Mouse (Mus musculus) left cerebral cortex, adult 2 months (tissue): Measurements from ENCODE around the gene Cav3. TPM values are rescaled to one million over a fixed set of nuclear protein-coding genes. Genes with fewer than 3 reads are reported as not detected.

ENCODE experiments used
- DNase-seq, 2 experiments: peaks; one replicate each; pipeline ENCODE4 v3.0.0; 2021 to 2022; ENCODE audit warnings: low spot score in 2 of 2, mixed read lengths in 1 of 2; ENCODE audit errors: extremely low spot score in 1 of 2
- H3K27ac ChIP-seq: fragments of 200-600 bp; 2 replicates; pipeline ENCODE4 v1.8.1; 2022
- H3K4me3 ChIP-seq: fragments of 200-600 bp; 2 replicates; pipeline ENCODE4 v1.8.1; 2022
- CTCF ChIP-seq: fragments of 200-600 bp; IDR thresholded peaks from 2 replicates; pipeline ENCODE4 v1.8.1; 2022; ENCODE audit warnings: antibody characterized with exemption, mild to moderate bottlenecking, moderate library complexity
- intact Hi-C: fragments of 180-260 bp; cut with DNase I; formaldehyde crosslinking; loops from one replicate; pipeline ENCODE4 v1.15.1; 2025
- total RNA-seq, 2 experiments: library from RNA; stranded (reverse); gene quantifications; 2 replicates each; pipeline ENCODE4 v1.2.3; 2021

The Cav3 gene
- total RNA-seq, 2 experiments from 2014 or later = 0.30 TPM; not detected in 1

DNA sequence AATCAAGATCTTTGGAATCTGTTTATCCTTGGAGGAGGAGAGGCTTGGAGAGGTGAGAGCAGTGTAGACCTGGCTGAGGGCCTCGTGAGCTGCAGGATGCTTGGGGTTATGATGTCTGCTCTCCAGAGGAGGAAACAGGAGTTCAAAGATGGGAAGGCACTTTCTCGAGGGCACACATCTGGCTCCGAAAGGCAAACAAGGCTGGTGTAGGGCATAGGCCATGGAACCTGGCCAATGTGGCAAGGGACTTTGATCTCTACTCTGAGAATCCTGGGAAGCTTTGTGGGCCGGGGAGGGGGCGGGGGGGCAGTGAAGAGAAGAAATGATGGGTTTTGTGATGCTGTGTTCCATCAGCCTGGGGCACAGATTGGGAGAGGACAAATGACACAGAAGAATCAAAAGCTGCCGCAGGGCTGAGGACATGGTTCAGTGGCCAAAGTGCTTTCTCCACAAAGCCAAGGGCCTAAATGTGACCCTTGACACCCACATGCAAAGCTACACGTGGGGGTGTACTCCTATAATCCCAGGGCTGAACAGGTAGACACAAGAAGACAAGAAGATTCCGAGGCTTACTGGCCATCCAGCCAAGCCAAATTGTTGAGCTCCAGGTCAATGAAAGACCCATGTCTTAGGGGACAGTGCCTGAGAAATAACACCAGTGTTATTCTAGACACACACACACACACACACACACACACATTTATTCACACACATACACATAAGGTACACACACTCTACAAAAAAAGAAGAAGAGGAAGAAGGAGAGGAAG is 37.2 kb downstream of the Cav3 start:
- no peak overlapping the region for H3K4me3 ChIP-seq
- no peak overlapping the region for H3K27ac ChIP-seq
- TF ChIP-seq CTCF = no peak
- intact Hi-C loops = no loop called here
- no peak for DNase-seq

DNA sequence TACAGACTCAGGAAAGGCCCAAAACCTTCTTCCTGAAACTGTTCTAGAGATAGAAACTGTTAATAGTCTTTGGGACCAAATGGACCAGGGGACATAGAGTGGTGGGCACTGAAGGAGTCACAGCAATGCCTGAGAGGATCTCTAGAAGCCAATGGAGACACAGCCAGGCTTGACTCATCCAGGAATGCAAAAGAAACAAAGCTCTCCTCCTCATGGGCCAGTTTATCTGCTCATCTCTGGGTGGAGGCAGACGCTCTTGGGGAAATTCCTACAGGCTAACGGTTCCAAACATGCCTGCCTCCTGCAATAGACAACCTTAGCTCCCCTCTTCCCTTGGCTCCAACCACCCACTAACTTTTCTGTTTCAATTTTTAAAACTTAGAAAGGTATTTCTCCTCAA is 38.2 kb downstream of the Cav3 start:
- Histone ChIP-seq H3K4me3 (no peak overlapping the region), H3K27ac (no peak overlapping the region)
- no peak for TF ChIP-seq CTCF
- intact Hi-C loops = no loop called here
- no peak for DNase-seq

- Histone ChIP-seq H3K27ac (no peak overlapping the region), H3K4me3 (no peak overlapping the region)
- DNase-seq = no peak
- intact Hi-C loops = no loop called here
- TF ChIP-seq CTCF = no peak
These were observed 39.4 kb downstream of the Cav3 start for GRCm38 (mm10) chr6:112498716-112499115.

GRCm38 (mm10) chr6:112499456-112499855 is 40.2 kb downstream of the Cav3 start:
- DNase-seq = no peak
- intact Hi-C loops = no loop called here
- no peak for TF ChIP-seq CTCF
- Histone ChIP-seq H3K4me3 (no peak overlapping the region), H3K27ac (no peak overlapping the region)

DNA sequence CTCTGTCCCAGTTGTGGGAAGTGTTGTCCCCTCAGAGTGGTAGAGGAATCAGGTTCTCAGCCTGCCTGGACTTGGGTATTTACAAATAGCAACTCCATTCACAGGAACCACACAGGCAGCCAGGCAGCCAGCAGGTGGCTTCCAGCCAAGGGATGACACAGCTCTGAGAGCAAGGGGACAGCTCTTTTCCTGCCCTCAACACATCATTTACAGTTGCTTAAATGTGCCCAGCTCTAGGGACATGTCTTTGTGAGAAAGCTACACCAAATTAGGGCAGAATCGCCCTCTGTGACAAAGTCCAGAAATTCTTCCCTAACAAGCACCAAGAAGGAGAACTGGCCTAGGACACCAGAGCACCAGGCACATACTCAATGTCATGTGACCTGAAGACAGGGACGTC is 41.9 kb downstream of the Cav3 start:
- H3K4me3 ChIP-seq = no peak overlapping the region
- intact Hi-C loops = no loop called here
- no peak overlapping the region for H3K27ac ChIP-seq
- no peak; the same call in 1 of the 2 replicates for TF ChIP-seq CTCF
- peak in 1 of 2 experiments; percentile 28 for DNase-seq

DNA sequence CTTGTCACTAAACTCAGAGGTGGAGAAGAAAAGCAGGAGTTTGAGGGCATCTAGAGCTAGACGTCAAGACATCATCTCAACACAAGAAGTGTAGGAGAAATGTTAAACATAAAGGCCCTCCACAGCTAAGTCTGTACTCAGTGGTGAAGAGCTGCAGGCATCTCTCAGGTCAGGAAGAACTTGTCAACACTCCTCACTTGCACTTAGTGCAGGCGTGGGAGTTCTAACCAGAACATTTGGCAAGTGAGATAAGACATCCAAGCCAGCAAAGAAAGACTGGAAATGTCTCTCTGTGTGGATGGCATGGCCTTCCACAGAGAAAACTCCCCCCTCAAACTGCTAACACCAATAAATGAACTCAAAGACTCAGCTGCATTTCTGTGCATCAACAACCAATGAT is 48.3 kb downstream of the Cav3 start:
- intact Hi-C loops = no loop called here
- TF ChIP-seq CTCF = no peak

GRCm38 (mm10) chr6:112509590-112510131 is 50.4 kb downstream of the Cav3 start:
- TF ChIP-seq CTCF = no peak
- intact Hi-C loops = no loop called here
- Histone ChIP-seq H3K27ac (no peak overlapping the region), H3K4me3 (no peak overlapping the region)
- DNase-seq = no peak

More for the DNA sequence above, 48.3 kb downstream of the Cav3 start:
- H3K27ac ChIP-seq = no peak overlapping the region
- H3K4me3 ChIP-seq = no peak overlapping the region
- DNase-seq = no peak

GRCm38 (mm10) chr6:112510346-112510745 is 51.0 kb downstream of the Cav3 start:
- Histone ChIP-seq H3K4me3 (no peak overlapping the region), H3K27ac (no peak overlapping the region)
- no peak for DNase-seq
- intact Hi-C loops = no loop called here
- no peak for TF ChIP-seq CTCF

GRCm38 (mm10) chr6:112514591-112514990 is 55.3 kb downstream of the Cav3 start:
- no peak for TF ChIP-seq CTCF
- Histone ChIP-seq H3K4me3 (no peak overlapping the region), H3K27ac (no peak overlapping the region)
- no peak for DNase-seq
- intact Hi-C loops = no loop called here

GRCm38 (mm10) chr6:112516496-112516895 is 57.2 kb downstream of the Cav3 start:
- no peak overlapping the region for H3K4me3 ChIP-seq
- intact Hi-C loops = no loop called here
- no peak overlapping the region for H3K27ac ChIP-seq
- DNase-seq = peak in 1 of 2 experiments; percentile 5
- no peak for TF ChIP-seq CTCF

GRCm38 (mm10) chr6:112517572-112517971 is 58.3 kb downstream of the Cav3 start:
- H3K27ac ChIP-seq = no peak overlapping the region
- intact Hi-C loops = no loop called here
- peak in 1 of 2 experiments; percentile 5 for DNase-seq
- H3K4me3 ChIP-seq = no peak overlapping the region
- TF ChIP-seq CTCF = no peak

DNA sequence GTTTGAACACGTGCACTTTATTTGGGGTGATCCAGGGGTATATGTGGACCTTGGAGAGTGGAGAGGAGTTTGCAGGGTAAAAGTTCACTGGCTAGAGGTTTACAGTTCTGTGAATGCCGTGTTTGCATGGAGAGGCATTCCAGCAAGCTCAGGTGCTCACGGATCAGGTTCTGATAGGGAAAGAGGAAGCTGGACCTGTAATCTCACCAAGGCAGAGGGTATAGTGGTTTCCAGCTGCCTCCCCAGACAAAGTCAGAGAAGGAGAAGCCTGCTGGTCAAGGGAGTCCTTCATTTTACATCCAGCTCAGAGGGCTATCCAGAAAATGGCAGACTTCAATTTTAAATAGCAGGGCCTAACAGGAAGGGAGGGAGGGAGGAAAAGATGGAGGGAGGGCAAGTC is 58.7 kb downstream of the Cav3 start:
- H3K4me3 ChIP-seq = no peak overlapping the region
- intact Hi-C loops = no loop called here
- H3K27ac ChIP-seq = no peak overlapping the region
- peak in 1 of 2 experiments; percentile 2 for DNase-seq
- TF ChIP-seq CTCF = no peak

Other genes with a start within 250 kb of the Cav3 start
- gene Lmcd1, start 185.7 kb upstream of the Cav3 start, total RNA-seq = 1 to 10 TPM; 6.9 to 9.6 TPM
- gene Ssu2, start 71.5 kb upstream of the Cav3 start, total RNA-seq = under 1 TPM in 1 of 2 experiments, not detected in 1; 0.34 TPM
- 1 to 10 TPM; 6.5 to 6.9 TPM for gene Oxtr, start 30.4 kb downstream of the Cav3 start, total RNA-seq
- gene Rad18, start 237.2 kb downstream of the Cav3 start, total RNA-seq = 1 to 10 TPM; 7.2 TPM